In the genomic region with DNA sequence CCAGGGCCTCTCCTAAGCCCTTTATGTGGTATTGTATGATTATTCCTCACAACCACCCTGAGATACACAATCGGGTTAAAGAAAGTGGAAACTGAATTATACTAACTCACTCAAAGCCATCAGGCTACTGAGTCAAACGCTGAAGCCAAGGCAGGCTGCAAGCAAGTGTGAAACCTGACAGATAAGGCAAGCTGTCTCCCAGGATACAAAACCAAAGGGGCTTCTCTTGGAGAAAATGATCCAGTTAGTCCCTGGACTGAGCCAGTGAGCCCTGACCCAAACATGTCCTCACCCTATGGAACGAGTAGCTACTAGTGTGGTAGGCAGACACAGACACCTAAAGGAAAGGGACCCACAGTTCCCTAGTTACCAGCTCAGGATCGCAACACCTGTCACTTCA, we compare ENCODE assay signal across 27 mouse cellular contexts. TPM values are rescaled to one million over a fixed set of nuclear protein-coding genes. Genes with fewer than 3 reads are reported as not detected.
A peak's percentile ranks its signal among the peaks of the same experiment; 100 is the strongest.
DNase-seq lines count a peak whose midpoint lies in the region; ATAC-seq and TF ChIP-seq lines count a peak whose summit lies in the region.
"Had no signal": no experiment of that assay in that cellular context is flagged by ENCODE, and none has a peak within 500 bp of the region (broad histone marks: within the 10 kb centered on the region; RNA-seq: fewer than 3 reads in every experiment).

No protein-coding gene starts in this region.

- H3K36me3 ChIP-seq in liver, embryonic 11.5 days (ENCODE audit: control insufficient read depth, insufficient read depth, low read length): 0 out of 2 replicates have a peak, but pooled peaks cover 2% of the 10 kb centered on the region
- no peaks in the 10 kb centered on the region for H3K36me3 ChIP-seq in liver, postnatal 0 days (replicated peaks; ENCODE audit: insufficient read depth, low read length)
- H3K36me3 ChIP-seq in liver, embryonic 15.5 days (replicated peaks): no peaks in the 10 kb centered on the region
- H3K36me3 ChIP-seq: forebrain, embryonic 10.5 days; G1E had no signal

- peak; percentile 60 for ATAC-seq in liver, embryonic 11.5 days (replicated peaks; ENCODE audit: low FRiP score)
- ATAC-seq in liver, postnatal 0 days: no peak
- ATAC-seq in common myeloid progenitor, adult 5-6 weeks (replicated peaks; ENCODE audit: low read depth, poor library complexity, severe bottlenecking): 0 out of 2 replicates have a peak, but pooled peaks have one; percentile 18
- peak; percentile 37; the same call in 1 of the 2 replicates for ATAC-seq in liver, embryonic 15.5 days (ENCODE audit: insufficient read depth)
- peak; percentile 59 for ATAC-seq in megakaryocyte-erythroid progenitor cell, adult 5-6 weeks (replicated peaks; ENCODE audit: low FRiP score, low TSS enrichment, poor library complexity, severe bottlenecking)
- ATAC-seq: forebrain, embryonic 13.5 days; forebrain, embryonic 16.5 days; hindbrain, postnatal 0 days had no signal

- no peak overlapping the region for H3K4me3 ChIP-seq in liver, embryonic 11.5 days (ENCODE audit: low read depth, low read length)
- H3K4me3 ChIP-seq in liver, postnatal 0 days (ENCODE audit: low read depth, low read length): no peak overlapping the region
- no peak overlapping the region for H3K4me3 ChIP-seq in liver, embryonic 15.5 days (replicated peaks)
- H3K4me3 ChIP-seq: forebrain, embryonic 10.5 days; forebrain, embryonic 13.5 days; heart, embryonic 13.5 days had no signal

- 61% methylated on average over 4 of the region's 4 CpGs for WGBS in liver, embryonic 11.5 days
- 55% methylated on average over 4 of the region's 4 CpGs for whole genome bisulfite sequencing in liver, postnatal 0 days (ENCODE audit: insufficient replicate concordance)
- 33% methylated on average over 4 of the region's 4 CpGs for WGBS in liver, embryonic 15.5 days (ENCODE audit: insufficient replicate concordance)

- 0 out of 2 replicates have a peak overlapping the region, but pooled peaks have one; percentile 10 for H3K9ac ChIP-seq in liver, embryonic 11.5 days (ENCODE audit: low read depth, low read length)
- no peak overlapping the region for H3K9ac ChIP-seq in liver, postnatal 0 days (replicated peaks)
- 0 out of 2 replicates have a peak overlapping the region, but pooled peaks have one; percentile 10 for H3K9ac ChIP-seq in liver, embryonic 15.5 days
- H3K9ac ChIP-seq: forebrain, embryonic 13.5 days; heart, embryonic 13.5 days; hindbrain, embryonic 14.5 days had no signal

- no peak for TF ChIP-seq CTCF in liver, postnatal 0 days (IDR thresholded peaks at IDR 0.05; ENCODE audit: low read depth)

- peak overlapping the region; percentile 40 for H3K27ac ChIP-seq in liver, embryonic 11.5 days (ENCODE audit: low read depth, low read length)
- H3K27ac ChIP-seq in liver, postnatal 0 days (ENCODE audit: low read depth): no peak overlapping the region
- H3K27ac ChIP-seq in liver, embryonic 15.5 days (replicated peaks): 0 out of 2 replicates have a peak overlapping the region, but pooled peaks have one; percentile 30
- H3K27ac ChIP-seq: forebrain, embryonic 10.5 days; forebrain, embryonic 13.5 days; heart, embryonic 13.5 days; hindbrain, embryonic 14.5 days; hindbrain, postnatal 0 days had no signal

- H3K4me2 ChIP-seq in liver, embryonic 11.5 days: peak overlapping the region; percentile 38
- H3K4me2 ChIP-seq in liver, postnatal 0 days (ENCODE audit: low read depth, low read length): no peak overlapping the region
- peak overlapping the region; percentile 23; the same call in 1 of the 2 replicates for H3K4me2 ChIP-seq in liver, embryonic 15.5 days
- H3K4me2 ChIP-seq: forebrain, embryonic 13.5 days; heart, embryonic 13.5 days; hindbrain, embryonic 14.5 days had no signal

- H3K9me3 ChIP-seq in liver, embryonic 11.5 days (ENCODE audit: control insufficient read depth, low read length): 0 out of 2 replicates have a peak, but pooled peaks cover 2% of the 10 kb centered on the region
- no peaks in the 10 kb centered on the region for H3K9me3 ChIP-seq in liver, postnatal 0 days (ENCODE audit: low read length)
- no peaks in the 10 kb centered on the region for H3K9me3 ChIP-seq in liver, embryonic 15.5 days (replicated peaks)
- H3K9me3 ChIP-seq: forebrain, embryonic 10.5 days; forebrain, embryonic 13.5 days; G1E; heart, embryonic 13.5 days had no signal

- peaks cover 37% of the 10 kb centered on the region for H3K4me1 ChIP-seq in liver, embryonic 11.5 days (replicated peaks; ENCODE audit: control insufficient read depth, insufficient read depth, low read length)
- H3K4me1 ChIP-seq in liver, postnatal 0 days (ENCODE audit: insufficient read depth): peaks cover 11% of the 10 kb centered on the region
- H3K4me1 ChIP-seq in liver, embryonic 15.5 days (replicated peaks): peaks cover 42% of the 10 kb centered on the region
- H3K4me1 ChIP-seq: forebrain, embryonic 13.5 days had no signal

- no peaks in the 10 kb centered on the region for H3K27me3 ChIP-seq in liver, embryonic 11.5 days (replicated peaks; ENCODE audit: control insufficient read depth, insufficient read depth, low read length)
- H3K27me3 ChIP-seq in liver, postnatal 0 days (ENCODE audit: insufficient read depth, low read length): no peaks in the 10 kb centered on the region
- no peaks in the 10 kb centered on the region for H3K27me3 ChIP-seq in liver, embryonic 15.5 days
- H3K27me3 ChIP-seq: CH12.LX; heart, embryonic 13.5 days had no signal

- TF ChIP-seq EP300 in liver, postnatal 0 days (IDR thresholded peaks at IDR 0.05; ENCODE audit: low read depth): no peak

- DNase-seq in liver, embryonic 11.5 days (ENCODE audit: low spot score): no peak
- DNase-seq in liver, postnatal 0 days: no peak
- no peak for DNase-seq in adrenal gland, postnatal 25 days
- no peak for DNase-seq in gastrocnemius, postnatal 4 days (ENCODE audit: low spot score in 2 of 2)
- DNase-seq: adrenal gland, adult 2 months; adrenal gland, postnatal 14 days; B cell, adult 2 months; cerebellum, adult 11-12 months; cerebellum, adult 8-10 months; cerebellum, postnatal 10 days; cerebellum, postnatal 36 days; gastrocnemius, postnatal 10 days; gastrocnemius, postnatal 36 days; heart, adult 18-20 months; heart, postnatal 14 days; heart, postnatal 4 days had no signal

RNA-seq across cellular contexts. Expression of a gene that starts 46.4 kb away (rescaled TPM):
- 38.2 and 39.7 TPM in 2 replicates for polyA plus RNA-seq in liver, embryonic 11.5 days (2014; fragmentation: Nextera tagmentation; extraction: Ambion mirVana)
- 3.8 and 4.4 TPM in 2 replicates for polyA plus RNA-seq in liver, postnatal 0 days (2015; fragmentation: Nextera tagmentation; extraction: Ambion mirVana)
- 15.9 and 21.3 TPM in 2 replicates for total RNA-seq in common myeloid progenitor, adult 5-6 weeks (2017)
- polyA plus RNA-seq in liver, embryonic 15.5 days (2015; fragmentation: Nextera tagmentation; extraction: Ambion mirVana): 6.0 TPM in 2 replicates
- 28.8 and 36.5 TPM in 2 replicates for total RNA-seq in megakaryocyte-erythroid progenitor cell, adult 5-6 weeks (2014; fragmentation: Nextera tagmentation)
- total RNA-seq in megakaryocyte-erythroid progenitor cell, adult 5-6 weeks (2017): 25.6 and 35.5 TPM in 2 replicates
- total RNA-seq in adrenal gland, postnatal 25 days (2021): 192 and 326 TPM in 2 replicates
- 10 to 100 TPM; 57.1 to 57.3 TPM for total RNA-seq in gastrocnemius, postnatal 4 days (2021)
- polyA plus RNA-seq: G1E had no signal
